Mouse (Mus musculus) G1E-ER4 (cell line): ENCODE data around the gene Gm9125. TPM values are rescaled to one million over a fixed set of nuclear protein-coding genes. Genes with fewer than 3 reads are reported as not detected.
"Not testable (repeated sequence)": the region's sequence is repeated elsewhere in the genome, so short reads cannot be mapped to it uniquely, and the experiment has no call there.

Source experiments
- GATA1 ChIP-seq: IDR thresholded peaks from one replicate; pipeline ENCODE4 v1.8.0; 2012; ENCODE audit warnings: low read length, inconsistent platforms
- polyA plus RNA-seq: library from polyadenylated mRNA; stranded (reverse); fragments of >175 nt; gene quantifications from 2 replicates; pipeline ENCODE4 v1.2.3, GENCODE M21; 2012

Gm9125 gene
- polyA plus RNA-seq, result not detected in 2 replicates

- not testable (repeated sequence) for TF ChIP-seq GATA1
Observed at GRCm38 (mm10) chr3:94054785-94055184, at the start of gene Gm9125. Gene Gm9125 (minus strand): TSS chr3:94054885.

DNA sequence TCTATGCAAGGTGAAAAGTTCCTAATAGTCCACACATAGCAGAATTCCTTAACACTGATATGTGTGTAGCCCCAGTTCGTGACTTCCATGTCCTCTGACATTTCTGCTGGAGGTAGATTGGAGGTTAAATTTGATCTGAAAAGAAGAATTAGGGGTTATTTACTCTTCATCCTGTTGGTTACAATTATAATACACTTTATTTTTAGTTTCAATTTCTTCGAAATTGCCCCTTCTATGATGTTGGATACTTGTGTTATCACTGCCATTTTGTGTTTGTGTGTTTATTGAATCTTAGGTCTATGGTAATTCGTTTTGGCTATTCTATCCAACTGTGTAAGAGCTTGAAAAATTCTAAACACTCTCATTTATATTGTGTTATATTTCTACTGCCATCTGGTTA lies 17.9 kb upstream of the Gm9125 start, which contains the start of gene Gm10697:
Gene Gm10697, minus strand, starts transcription at position 101 of the 400 bp plus-strand sequence.
- not testable (repeated sequence) for TF ChIP-seq GATA1

Other genes starting within 250 kb of the Gm9125 start
- gene Tdpoz3, start 228.9 kb downstream of the Gm9125 start, polyA plus RNA-seq, result not detected in 2 replicates
- not detected in 2 replicates for gene Gm9117, start 111.3 kb downstream of the Gm9125 start, polyA plus RNA-seq
- not detected in 2 replicates for gene Tdpoz5, start 93.6 kb downstream of the Gm9125 start, polyA plus RNA-seq
- gene Gm10697, start 17.8 kb upstream of the Gm9125 start, polyA plus RNA-seq, result not detected in 2 replicates
- gene Gm10696, start 123.3 kb upstream of the Gm9125 start, polyA plus RNA-seq, result not detected in 2 replicates
- not detected in 2 replicates for gene Gm5286, start 141.8 kb upstream of the Gm9125 start, polyA plus RNA-seq
- gene Gm4778, start 209.2 kb upstream of the Gm9125 start, polyA plus RNA-seq, result not detected in 2 replicates